Mouse (Mus musculus) fibroblast of lung, adult 2 months (primary cell): ENCODE data around the gene Prdm1.

Experiments used
- DNase-seq: peaks from one replicate; pipeline ENCODE4 v3.0.0-alpha.2; 2011; ENCODE audit warnings: low read depth

Prdm1 gene

DNA sequence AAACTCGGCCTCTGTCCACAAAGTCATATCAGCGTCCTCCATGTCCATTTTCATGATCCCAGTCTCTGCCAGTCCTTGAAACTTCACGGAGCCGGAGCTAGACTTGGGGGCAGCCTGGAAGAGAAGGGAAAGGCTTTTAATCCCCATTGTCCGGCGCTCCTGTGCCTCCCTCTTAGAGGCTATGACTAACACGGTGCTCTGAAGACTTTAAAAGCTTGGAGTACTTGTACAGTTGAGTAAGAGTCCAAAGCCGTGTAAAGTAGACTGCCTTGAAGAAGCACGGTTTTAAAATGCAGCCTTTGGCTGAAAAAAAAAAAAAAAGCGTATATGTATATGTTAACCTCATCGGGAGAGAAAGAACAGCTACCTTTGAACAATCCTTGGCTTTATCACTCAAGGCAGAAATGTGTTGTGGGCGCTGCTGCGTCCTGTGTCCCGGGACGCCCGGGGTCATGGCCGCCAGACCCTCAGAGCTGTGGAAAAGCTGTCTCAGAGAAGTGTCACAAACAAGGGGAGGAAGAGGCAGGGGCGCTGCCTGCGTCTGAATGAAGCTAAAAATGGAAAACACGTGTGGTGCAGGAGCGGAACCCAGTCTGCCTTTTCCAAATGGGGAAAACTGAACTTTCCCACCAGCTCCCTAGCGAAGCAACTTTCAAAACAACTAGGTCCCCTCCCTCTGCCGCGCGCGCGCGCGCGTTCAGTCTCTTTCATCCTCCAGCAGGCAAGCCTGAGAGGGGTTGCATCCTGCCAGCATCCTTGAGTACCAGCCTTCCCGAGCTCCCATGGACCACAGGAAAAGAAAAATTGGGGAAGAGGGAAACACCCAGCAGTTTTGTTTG, 71.3 kb downstream of the Prdm1 start:
- DNase-seq: no peak

DNA sequence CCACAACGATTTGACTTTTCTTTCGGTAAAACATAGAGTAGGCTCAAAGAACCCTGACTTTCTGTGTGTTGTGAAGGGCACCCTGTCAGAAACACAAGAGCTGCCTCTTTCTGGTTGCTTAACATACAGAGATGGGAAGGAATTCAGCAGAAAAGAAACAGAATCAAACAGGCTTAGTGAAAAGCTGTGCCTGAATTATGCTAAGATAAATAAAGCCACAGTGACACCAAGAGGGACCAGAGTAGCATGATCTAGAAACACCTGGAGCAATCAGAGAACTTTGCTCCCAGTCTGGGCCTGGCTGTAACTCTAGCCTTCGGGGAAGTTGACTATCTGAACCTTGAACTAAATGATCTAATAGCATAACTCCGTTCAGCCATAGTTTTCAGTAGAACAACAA, 73.5 kb downstream of the Prdm1 start:
- no peak for DNase-seq

DNA sequence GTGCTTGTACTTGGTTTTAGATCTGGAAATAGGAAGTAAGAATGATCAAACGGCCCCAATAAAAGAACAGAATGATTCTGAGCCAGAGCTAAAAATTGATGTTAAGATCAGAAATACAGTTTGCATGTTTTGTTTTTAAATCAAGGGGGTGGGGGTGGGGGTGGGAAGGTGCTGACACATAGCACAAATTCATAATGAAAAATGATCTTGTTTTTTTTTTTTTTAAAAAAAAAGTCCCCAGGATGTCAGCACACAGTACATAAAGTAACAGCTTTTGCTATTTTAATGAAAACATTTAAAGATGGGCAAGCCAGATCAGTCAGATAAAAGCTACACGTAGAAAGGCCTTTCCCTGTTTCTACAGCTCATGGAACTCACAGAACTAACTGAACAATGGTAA, 74.2 kb downstream of the Prdm1 start:
- no peak for DNase-seq

DNA sequence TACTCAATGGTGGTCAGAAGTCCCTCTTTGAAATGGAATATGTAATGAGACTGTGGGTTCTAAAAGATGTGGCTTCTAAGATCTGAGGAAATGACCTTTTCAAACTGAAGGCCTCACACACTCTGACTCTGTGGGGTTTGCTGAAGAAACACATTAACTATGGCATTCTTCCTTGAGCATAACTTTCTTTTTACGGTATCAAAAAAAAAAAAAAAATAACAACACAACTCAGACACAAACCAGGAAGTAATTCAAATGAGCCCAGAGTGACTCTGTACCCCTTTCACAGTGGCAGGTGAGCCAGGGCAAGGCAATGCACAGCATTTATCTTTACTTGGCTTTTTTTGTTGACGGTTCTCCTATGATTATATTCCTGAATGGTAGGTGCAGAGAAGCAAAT, 77.5 kb downstream of the Prdm1 start:
- DNase-seq: no peak

DNA sequence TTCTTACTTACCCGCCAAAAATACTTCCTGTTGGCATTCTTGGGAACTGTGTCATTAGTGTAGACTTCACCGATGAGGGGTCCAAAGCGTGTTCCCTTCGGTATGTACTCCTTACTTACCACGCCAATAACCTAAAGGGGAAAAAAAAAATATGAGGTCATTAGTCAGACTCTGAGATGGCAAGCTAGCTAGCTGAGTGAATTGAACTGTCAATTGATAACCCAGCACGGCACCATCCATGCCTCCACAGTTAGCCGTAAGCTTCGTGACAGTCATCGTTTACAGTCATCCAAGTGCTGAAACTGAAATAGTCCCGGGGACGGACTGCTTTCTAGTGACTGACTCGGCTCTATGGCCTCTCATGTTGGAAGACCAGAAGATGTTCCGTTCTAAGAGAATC, 78.2 kb downstream of the Prdm1 start:
- no peak for DNase-seq

DNA sequence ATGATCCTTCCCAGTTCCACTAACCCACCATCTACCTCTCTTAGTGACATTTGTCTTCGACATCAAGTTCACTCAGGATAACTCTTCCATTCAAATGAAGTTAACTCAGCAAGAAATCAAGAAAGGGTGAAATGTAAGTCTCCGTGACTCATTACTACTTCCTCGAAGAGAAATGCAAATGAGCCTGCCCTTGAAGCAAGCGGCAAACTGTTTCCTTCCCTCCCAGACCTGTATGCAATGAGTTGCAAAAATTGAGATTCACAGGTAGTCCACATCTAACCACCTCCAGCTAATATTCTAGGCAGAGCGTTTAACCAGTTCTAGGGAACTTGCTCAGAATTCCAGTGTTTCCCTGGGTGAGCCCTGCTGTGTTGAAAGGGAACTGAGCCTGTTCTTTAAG, 78.6 kb downstream of the Prdm1 start:
- no peak for DNase-seq

DNA sequence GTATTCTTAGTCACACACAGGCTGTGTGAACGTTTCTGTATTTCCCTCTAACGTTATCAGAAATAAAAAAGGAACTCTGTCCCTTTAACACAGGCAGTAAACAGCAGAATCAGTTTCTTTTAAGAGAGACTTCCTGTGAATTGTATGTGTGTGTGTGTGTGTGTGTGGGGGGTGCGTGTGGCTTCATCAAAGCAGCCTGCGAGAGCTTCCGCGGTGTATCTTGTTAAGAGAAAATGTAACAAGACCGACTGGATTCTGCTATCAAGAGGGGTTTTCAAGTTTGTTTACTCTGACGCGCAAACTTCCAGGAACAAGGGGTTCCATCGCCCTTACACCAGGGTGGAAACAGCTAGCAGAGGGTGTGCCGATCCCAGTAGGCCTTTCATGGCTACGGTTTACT, 80.1 kb downstream of the Prdm1 start:
- DNase-seq: no peak

DNA sequence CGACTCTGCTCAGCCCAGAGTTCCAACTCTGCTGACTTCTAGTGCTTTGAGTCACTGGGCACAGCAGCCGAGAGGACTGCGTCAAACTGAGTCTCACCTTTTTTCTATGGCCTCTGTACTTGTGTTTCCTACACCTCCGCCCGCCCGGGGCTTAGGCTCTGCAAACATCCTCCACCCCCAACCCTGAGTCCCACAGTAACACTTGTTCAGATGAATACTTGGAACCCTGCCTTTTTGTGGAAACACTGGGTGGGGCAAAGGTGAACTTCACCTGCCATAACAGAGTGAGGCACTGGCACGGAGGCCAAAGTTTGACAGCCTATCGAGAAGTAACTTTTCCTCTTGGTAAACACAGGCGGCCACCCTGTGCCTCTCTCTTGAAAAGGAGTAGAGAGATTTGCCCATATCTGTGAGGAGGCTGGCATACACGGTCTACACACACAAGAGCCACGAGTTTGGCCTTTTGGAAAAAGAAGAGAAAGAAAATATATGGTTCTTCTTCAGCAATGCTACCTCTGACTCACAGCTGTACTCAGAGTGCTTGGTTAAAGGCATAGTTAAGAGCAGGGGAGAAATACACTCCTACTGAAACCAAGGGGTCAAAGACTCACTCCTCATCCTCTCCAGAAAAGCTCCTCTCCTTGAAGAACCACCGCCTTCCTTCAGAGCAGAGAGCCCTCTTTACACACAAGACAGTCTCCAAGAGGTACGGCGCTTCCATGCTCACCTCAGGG, 80.7 kb downstream of the Prdm1 start:
- DNase-seq: no peak

DNA sequence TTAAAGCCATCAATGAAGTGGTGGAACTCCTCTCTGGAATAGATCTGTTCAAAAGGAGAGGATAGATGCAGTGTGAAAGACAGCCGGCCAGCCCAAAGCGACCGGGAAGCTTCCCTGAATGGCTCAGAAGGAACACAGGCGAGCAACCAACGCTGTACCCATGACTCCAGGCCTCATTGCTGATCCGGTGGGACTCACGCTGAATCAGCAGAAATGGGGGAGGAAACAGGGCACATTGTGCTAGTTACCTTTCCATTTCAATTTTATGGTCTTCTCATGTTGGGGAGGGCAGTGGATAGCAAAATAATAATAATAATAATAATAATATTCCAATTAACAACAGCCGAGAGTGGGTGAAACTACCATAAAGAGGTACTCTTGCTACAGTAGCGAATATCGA, 81.3 kb downstream of the Prdm1 start:
- no peak for DNase-seq

DNA sequence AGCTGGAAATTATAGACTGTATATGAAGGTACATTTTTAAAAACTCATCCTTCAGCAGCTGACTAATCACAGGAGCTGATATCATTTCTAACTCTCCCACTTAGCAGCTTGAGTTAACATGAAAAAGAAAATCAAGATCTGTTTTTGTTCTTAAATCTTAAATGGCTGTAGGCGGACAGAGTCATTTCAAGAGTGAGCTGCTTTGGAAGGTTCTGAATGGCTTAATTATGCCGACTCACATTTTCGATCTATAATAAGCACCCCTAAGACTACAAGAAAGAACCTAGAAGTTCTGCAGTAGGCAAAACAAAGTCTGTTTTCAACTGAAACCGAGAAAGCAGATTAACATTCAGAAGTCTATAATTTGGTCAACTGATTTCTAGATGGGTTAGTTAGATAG, 83.9 kb downstream of the Prdm1 start:
- no peak for DNase-seq

DNA sequence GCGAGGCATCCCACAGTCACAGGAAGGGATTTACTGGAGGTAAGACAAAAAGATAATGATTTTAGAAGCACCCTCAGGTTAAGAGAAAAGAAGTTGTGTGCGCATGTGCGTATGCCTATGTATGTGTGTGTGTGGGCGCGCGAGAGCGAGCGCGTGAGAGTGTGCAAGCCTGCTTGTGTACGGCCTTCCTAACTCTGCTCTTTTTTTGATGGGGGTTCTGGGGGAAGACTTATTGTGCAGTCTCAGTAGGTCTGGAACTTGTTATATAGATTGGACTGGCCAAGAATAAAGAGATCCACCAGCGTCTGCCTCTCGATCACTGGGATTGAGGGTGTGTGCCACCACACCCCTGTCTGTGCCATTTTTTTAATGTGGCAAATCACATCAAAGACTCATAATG, 84.6 kb downstream of the Prdm1 start:
- no peak for DNase-seq

DNA sequence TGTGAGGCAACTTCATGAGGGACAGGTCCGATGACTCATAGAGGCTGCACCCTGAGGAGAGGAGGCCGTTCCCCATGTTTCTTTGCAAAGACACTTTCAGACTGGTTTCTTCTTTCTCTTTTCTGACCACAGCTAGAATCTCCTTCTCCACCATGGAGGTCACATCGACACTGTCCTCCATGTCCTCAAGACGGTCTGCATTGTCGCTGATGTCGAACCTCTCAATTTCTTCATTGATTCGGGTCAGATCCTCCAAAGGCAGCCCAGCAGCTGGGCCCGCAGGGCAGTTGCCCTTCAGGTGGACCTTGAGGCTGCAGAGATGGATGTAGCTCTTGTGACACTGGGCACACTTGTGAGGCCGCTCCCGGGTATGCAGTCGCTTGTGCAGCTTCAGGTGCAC, 88.6 kb downstream of the Prdm1 start:
- DNase-seq: no peak

DNA sequence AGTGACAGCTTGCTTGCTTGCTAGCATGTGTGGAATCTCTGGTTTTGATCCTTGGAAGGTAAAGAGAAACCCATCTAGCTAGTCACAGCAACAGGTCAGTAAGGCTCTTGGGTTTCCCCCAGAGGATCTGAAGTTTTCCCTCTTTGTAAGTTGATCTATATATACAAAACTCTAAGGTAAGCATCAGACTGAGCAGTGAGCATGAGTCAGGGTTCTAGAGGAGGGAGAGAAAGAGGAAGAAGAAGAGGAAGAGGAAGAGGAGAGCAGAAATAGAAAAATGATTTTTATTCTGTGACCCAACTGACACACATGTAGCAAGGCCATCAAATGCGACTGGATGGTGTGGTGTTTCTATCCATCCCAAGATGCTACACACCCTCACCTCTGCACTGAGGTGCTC, 90.7 kb downstream of the Prdm1 start:
- DNase-seq: no peak

DNA sequence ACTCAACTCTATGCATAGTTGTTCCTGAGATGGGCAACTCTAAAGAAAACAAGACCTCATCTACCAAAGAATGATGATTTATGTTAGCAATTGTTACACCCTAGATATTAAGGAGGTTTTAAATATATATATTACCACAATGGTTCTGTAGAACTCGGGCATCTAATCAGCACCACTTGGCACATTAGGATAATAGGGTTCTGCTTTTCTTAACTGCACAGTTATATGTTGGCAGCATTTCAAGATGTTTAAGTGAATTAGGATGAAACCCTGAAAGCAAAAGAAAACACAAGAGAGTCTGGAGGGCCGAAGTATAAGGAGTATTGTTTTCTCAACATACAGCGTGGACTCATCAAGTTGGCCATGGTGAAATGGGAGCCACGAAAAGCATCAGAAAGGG, 92.3 kb downstream of the Prdm1 start:
- DNase-seq: no peak

DNA sequence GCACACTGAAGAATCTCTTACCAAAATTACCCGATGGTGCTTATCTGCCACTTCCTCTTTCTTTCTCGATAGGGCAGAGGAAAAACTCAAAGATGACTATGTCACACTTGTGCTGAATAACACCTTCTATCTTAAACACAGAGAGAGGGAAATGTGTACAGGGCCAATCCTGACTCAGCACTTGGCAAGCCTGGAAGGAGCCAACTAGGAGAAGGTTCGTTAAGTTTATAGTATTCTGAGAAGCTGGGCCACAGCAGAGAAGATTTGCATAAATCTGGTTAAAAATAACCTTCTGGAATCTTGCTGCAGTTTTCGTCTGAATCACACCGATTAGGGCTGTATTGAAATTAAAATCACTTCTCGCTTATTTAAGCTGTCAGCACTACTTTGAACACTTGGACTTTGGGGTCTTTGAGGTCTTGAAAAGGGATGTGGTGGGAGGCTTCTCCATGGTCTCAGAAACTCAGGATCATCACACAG, 93.6 kb downstream of the Prdm1 start:
- no peak for DNase-seq

DNA sequence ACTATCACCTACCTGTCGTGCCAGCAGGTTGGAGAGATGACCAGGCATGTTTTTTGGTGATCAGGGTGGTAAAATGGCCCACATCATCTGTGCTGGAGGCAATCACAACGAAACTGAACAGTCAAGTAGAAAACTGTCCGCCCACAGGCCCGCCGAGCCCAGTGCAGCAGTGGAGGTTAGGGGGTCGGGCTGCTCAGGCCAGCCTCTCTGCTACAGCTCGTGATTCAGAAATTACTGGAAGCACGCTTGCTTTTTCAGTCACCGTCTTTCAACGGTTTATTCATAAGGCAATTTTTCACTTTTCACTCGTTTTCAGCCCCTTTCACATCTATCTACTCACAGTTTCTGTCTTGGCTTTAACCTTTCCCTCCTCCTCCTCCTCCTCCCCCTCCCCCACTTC, 96.1 kb downstream of the Prdm1 start:
- DNase-seq: no peak

DNA sequence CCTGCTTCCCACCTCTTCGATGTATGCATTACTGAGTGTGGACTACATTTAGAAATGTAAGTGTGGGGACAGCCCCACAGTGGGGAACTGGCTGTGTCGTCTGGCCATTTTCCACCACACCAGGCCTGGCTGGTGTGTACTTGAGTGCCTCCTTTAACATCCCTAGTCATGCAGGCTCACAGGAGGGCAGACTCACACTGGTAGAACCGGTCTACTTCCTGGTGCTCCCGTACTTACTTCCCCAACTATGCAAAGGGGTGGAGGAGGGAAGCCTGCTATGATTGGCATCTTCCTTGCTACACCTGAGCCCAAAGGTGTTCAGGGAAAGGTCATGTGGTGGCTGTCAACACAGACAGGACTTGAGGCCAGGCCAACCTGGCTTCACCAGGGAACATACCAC, 96.6 kb downstream of the Prdm1 start:
- DNase-seq: no peak

DNA sequence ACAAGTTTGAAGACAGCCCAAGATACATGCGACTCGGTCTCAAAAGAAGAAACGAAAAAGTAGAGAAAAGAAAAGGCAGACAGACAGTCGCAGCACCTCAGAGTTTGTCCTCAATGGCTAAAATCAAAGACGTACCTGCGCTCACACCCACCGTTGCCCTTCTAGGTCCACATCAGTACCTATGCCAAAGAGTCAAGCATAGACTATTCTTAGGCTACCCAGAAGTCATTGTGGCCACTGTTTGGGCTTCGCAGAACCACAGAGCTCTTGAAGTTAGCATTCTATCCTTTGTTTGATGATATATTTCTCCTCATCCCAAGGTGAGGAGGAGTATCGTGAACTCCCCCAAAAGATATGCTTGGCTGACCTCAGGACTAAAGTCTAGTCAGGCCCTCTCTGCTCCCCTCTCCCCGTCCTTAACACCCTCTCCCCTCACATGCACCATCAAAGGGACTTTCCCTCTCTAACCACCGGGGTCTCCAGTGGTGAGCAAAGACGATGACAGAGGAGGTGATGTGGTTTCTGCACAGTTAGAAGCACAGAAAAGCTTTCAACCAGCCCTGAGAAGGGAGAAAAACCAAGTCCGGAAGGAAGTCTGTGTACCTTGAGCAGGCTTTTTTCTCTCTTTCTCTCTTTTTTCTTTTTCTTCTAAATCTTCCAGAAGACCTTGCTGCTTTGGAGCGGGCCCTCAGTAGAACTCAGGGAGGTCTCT, 99.0 kb downstream of the Prdm1 start:
- no peak for DNase-seq

DNA sequence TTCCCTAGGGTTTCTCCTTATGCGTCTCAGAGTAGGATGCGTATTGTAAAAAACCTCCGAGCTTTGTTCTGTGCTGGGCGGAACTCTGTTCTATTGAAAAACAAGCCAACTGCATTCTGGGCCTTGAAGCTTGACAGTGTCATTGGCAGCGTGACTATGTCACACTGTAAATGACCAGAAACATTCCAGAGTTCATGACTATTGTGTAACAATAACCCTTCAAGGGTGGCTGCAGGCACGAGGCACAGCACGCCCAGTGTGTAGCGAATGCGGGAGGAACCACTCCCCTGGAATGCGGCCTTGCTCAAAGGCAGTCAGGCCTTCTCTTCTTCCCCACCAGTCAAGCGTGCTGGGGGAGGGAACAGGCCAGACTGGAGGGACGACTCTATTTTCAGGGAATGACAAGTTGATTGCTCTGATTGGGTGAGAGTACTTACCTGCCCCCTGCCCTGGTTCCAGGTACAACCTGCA, 100.4 kb downstream of the Prdm1 start:
- no peak for DNase-seq

DNA sequence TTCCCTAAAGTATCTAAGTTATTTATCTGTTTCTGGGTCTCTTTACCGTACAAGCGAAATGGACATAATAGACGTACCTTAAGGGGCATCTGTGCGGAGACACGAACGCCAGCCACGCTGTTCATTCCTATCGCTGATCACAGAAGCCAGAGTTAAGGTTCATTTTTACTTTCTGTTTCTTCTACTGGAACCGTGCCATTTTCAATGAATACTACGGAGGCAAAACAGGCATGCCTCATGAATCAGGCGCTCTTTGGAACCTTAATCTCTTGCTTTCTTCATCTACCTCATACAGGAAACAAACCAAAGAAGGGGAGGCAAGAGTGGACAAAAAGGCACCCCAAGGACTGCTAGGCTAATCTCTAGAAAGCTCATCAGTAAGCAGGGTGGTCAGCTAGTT, 100.9 kb downstream of the Prdm1 start:
- DNase-seq: no peak

DNA sequence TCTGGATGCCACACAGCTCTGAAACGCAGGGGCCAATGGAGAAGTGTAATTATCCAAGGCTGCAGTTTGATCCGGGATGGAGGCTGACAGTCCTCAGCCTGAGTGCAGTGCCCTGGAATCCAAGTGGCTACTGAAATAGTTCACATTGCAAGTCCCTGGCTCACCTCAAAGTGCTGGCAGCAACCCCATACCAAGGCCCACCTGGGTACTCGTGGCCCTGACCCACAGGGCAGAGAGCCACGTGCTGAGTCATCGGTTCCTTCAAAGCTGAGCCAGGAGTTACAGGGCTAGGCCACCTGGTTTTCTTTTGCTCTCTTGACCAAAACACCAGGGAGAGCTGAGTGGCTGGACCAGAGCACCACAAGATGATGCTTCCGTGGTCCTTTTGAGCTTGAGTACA, 103.3 kb downstream of the Prdm1 start:
- peak; percentile 47 for DNase-seq

DNA sequence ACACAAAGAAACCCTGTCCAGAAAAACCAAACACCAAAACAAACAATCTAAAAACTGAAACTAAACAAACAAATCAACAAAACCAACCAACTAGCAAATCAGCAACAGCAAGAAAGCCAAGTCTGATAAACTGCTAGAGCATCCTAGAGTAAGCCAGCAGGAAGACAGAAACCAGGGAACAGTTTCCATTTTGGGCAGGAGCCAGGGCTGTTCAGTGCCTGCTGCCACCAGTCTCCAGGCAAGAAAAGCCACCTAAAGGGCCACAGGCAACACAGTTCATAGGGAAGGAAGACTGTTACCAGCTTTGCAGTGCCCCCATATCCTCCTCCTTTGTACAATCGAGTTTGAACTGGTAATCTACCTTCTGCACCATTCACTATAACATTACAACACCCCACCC, 106.4 kb downstream of the Prdm1 start:
- DNase-seq: no peak

DNA sequence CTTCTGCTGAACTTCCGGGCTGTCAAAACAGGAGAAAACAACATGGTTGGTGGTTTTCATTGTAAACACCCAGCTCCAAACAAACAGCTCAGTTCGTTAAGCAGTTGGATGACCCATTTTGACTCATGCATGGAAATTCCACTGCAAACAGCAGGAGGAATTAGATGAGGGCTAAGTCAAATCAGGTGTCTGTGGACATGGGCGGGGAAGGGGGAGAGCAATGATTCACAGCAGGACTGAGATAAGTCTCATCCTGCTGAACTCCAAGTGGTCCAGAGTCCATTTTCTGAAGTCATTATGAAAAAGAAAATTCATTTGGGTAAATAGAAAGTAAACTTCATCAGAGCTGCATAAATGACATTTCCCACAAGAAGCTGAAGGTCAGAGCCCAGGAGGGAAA, 108.1 kb downstream of the Prdm1 start:
- no peak for DNase-seq
